Mouse (Mus musculus): ENCODE measurements around the gene Rsph14. TPM values are rescaled to one million over a fixed set of nuclear protein-coding genes. Genes with fewer than 3 reads are reported as not detected.
A peak's percentile ranks its signal among the peaks of the same experiment; 100 is the strongest.

Gene Rsph14
- polyA plus RNA-seq, 1 experiment from 2014 or later, result 1.0 TPM

DNA sequence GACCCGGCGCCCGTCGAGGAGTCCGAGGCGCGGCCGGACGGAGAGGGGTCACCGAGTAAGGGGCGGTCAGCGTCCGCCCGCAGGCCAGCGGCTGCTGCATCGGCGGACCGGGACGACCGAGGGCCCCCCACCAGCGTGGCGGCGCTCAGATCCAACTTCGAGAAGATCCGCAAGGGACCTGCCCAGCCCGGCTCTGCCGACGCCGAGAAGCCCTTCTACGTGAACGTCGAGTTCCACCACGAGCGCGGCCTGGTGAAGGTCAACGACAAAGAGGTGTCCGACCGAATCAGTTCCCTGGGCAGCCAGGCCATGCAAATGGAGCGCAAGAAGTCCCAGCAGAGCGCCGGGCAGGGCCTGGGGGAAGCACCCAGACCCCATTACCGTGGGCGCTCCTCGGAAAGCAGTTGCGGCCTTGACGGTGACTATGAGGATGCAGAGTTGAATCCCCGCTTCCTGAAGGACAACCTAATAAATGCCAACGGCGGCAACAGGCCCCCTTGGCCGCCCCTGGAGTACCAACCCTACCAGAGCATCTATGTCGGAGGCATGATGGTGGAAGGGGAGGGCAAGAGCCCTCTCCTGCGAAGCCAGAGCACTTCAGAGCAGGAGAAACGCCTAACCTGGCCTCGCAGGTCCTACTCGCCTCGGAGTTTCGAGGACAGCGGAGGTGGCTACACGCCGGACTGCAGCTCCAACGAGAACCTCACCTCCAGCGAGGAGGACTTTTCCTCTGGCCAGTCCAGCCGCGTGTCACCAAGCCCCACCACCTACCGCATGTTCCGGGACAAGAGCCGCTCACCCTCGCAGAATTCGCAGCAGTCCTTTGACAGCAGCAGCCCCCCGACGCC lies 29.2 kb upstream of the Rsph14 start:
- Histone ChIP-seq H3K9ac (peak overlapping the region; percentile 93), H3K4me2 (peak overlapping the region; percentile 98), H3K27me3 (0 out of 2 replicates have a peak, but pooled peaks cover 3% of the 10 kb centered on the region), H3K9me3 (no peaks in the 10 kb centered on the region), H3K27ac (peak overlapping the region; percentile 93), H3K36me3 (peaks cover 4% of the 10 kb centered on the region; the same call in 1 of the 2 replicates), H3K4me1 (replicated peaks) (peaks cover 78% of the 10 kb centered on the region), H3K4me3 (peak overlapping the region; percentile 88)
- 1% methylated on average over 68 of the region's 71 CpGs for WGBS
- no peak for ATAC-seq (ENCODE audit: low FRiP score)

DNA sequence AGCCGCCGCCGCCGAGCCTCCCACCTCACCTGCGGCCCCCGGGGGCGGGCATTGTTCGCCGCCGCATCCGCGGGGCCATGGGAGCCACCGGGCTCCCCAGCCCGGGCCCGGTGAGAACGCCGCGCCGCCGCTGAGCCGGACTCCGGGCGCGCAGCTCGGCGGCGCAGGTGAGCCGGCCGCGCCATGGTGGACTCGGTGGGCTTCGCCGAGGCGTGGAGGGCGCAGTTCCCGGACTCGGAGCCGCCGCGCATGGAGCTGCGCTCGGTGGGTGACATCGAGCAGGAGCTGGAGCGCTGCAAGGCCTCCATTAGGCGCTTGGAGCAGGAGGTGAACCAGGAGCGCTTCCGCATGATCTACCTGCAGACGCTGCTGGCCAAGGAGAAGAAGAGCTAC lies 28.5 kb upstream of the Rsph14 start:
- Histone ChIP-seq H3K27ac (peak overlapping the region; percentile 93), H3K36me3 (peaks cover 4% of the 10 kb centered on the region; the same call in 1 of the 2 replicates), H3K4me3 (peak overlapping the region; percentile 88), H3K27me3 (0 out of 2 replicates have a peak, but pooled peaks cover 3% of the 10 kb centered on the region), H3K4me1 (replicated peaks) (peaks cover 79% of the 10 kb centered on the region), H3K4me2 (peak overlapping the region; percentile 98), H3K9ac (peak overlapping the region; percentile 93), H3K9me3 (no peaks in the 10 kb centered on the region)
- 0% methylated on average over 24 of the region's 48 CpGs for WGBS
- ATAC-seq (ENCODE audit: low FRiP score), result peak; percentile 28; the same call in 1 of the 2 replicates

GRCm38 (mm10) chr10:75060217-75060842 lies 27.9 kb upstream of the Rsph14 start, which contains the start of gene Bcr:
Gene Bcr, plus strand, starts transcription at chr10:75060592.
- peak within 1 kb of the TSS; percentile 88 for H3K4me3 ChIP-seq
- ATAC-seq (ENCODE audit: low FRiP score), result peak; percentile 88
- H3K36me3 ChIP-seq, result peaks cover 4% of the 10 kb centered on the region; the same call in 1 of the 2 replicates
- no peaks in the 10 kb centered on the region for H3K9me3 ChIP-seq
- under 1% methylated on average over 58 of the region's 73 CpGs for WGBS
- 0 out of 2 replicates have a peak, but pooled peaks cover 3% of the 10 kb centered on the region for H3K27me3 ChIP-seq
- H3K27ac ChIP-seq, result peak within 1 kb of the TSS; percentile 93
- peak within 1 kb of the TSS; percentile 98 for H3K4me2 ChIP-seq
- peak within 1 kb of the TSS; percentile 93 for H3K9ac ChIP-seq
- peaks cover 79% of the 10 kb centered on the region for H3K4me1 ChIP-seq (replicated peaks)

DNA sequence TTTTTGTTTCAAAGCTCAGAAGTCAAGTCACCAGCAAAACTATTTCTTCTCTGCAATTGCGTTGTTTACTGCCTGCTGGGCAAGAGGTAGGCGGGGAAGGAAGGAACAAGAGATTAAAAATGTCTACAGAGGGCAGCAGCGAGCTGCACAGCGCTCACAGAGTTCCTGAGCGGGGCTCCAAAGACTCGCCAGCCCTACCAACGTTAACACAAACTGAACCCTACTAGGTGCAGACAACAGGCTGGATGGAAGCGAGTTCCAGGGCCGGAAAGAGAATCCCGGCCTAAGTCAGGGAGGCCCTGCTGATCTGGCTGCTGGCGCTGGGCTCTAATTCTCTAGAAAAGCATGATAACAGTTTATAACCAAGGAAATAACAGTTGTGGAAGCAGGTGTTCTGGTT lies 27.0 kb upstream of the Rsph14 start:
- H3K36me3 ChIP-seq, result no peaks in the 10 kb centered on the region; the same call in 1 of the 2 replicates
- peak overlapping the region; percentile 88 for H3K4me3 ChIP-seq
- H3K4me1 ChIP-seq (replicated peaks), result peaks cover 69% of the 10 kb centered on the region
- H3K4me2 ChIP-seq, result peak overlapping the region; percentile 98
- no peak for ATAC-seq (ENCODE audit: low FRiP score)
- H3K9me3 ChIP-seq, result no peaks in the 10 kb centered on the region
- H3K27me3 ChIP-seq, result 0 out of 2 replicates have a peak, but pooled peaks cover 3% of the 10 kb centered on the region
- no peak overlapping the region for H3K9ac ChIP-seq
- peak overlapping the region; percentile 36; the same call in 1 of the 2 replicates for H3K27ac ChIP-seq
- WGBS, result 1% methylated on average over 11 of the region's 11 CpGs

GRCm38 (mm10) chr10:75058761-75059395 lies 26.5 kb upstream of the Rsph14 start:
- Histone ChIP-seq H3K27ac (no peak overlapping the region), H3K4me3 (no peak overlapping the region), H3K9me3 (no peaks in the 10 kb centered on the region), H3K27me3 (0 out of 2 replicates have a peak, but pooled peaks cover 3% of the 10 kb centered on the region), H3K36me3 (no peaks in the 10 kb centered on the region), H3K4me2 (no peak overlapping the region), H3K4me1 (replicated peaks) (peaks cover 67% of the 10 kb centered on the region), H3K9ac (no peak overlapping the region; the same call in 1 of the 2 replicates)
- WGBS, result 18% methylated on average over 9 of the region's 9 CpGs
- no peak for ATAC-seq (ENCODE audit: low FRiP score)

- 0 out of 2 replicates have a peak, but pooled peaks cover 3% of the 10 kb centered on the region for H3K27me3 ChIP-seq
- H3K9me3 ChIP-seq, result no peaks in the 10 kb centered on the region
- no peaks in the 10 kb centered on the region for H3K36me3 ChIP-seq
- H3K4me3 ChIP-seq, result no peak overlapping the region
- no peak overlapping the region for H3K4me2 ChIP-seq
- H3K9ac ChIP-seq, result no peak overlapping the region
- H3K27ac ChIP-seq, result no peak overlapping the region
- peaks cover 62% of the 10 kb centered on the region for H3K4me1 ChIP-seq (replicated peaks)
- ATAC-seq (ENCODE audit: low FRiP score), result no peak
- WGBS, result 82% methylated on average over 8 of the region's 8 CpGs
Measured at GRCm38 (mm10) chr10:75058336-75058735, 25.9 kb upstream of the Rsph14 start.

- 0 out of 2 replicates have a peak overlapping the region, but pooled peaks have one; percentile 10 for H3K9ac ChIP-seq
- no peaks in the 10 kb centered on the region for H3K9me3 ChIP-seq
- 6% methylated on average over 4 of the region's 4 CpGs for WGBS
- H3K36me3 ChIP-seq, result no peaks in the 10 kb centered on the region
- peaks cover 42% of the 10 kb centered on the region for H3K4me1 ChIP-seq (replicated peaks)
- ATAC-seq (ENCODE audit: low FRiP score), result peak; percentile 9
- H3K4me3 ChIP-seq, result no peak overlapping the region
- H3K27me3 ChIP-seq, result peaks cover 3% of the 10 kb centered on the region; the same call in 1 of the 2 replicates
- no peak overlapping the region for H3K4me2 ChIP-seq
- peak overlapping the region; percentile 36 for H3K27ac ChIP-seq
Measured at GRCm38 (mm10) chr10:75056255-75056654, 23.9 kb upstream of the Rsph14 start.

GRCm38 (mm10) chr10:75055672-75056071 lies 23.3 kb upstream of the Rsph14 start:
- ATAC-seq (ENCODE audit: low FRiP score), result no peak
- H3K9me3 ChIP-seq, result no peaks in the 10 kb centered on the region
- H3K27ac ChIP-seq, result peak overlapping the region; percentile 36
- H3K4me1 ChIP-seq (replicated peaks), result peaks cover 38% of the 10 kb centered on the region
- H3K4me2 ChIP-seq, result no peak overlapping the region
- no peaks in the 10 kb centered on the region for H3K36me3 ChIP-seq
- H3K4me3 ChIP-seq, result no peak overlapping the region
- peaks cover 3% of the 10 kb centered on the region; the same call in 1 of the 2 replicates for H3K27me3 ChIP-seq
- H3K9ac ChIP-seq, result 0 out of 2 replicates have a peak overlapping the region, but pooled peaks have one; percentile 10
- 43% methylated on average over 5 of the region's 5 CpGs for WGBS

DNA sequence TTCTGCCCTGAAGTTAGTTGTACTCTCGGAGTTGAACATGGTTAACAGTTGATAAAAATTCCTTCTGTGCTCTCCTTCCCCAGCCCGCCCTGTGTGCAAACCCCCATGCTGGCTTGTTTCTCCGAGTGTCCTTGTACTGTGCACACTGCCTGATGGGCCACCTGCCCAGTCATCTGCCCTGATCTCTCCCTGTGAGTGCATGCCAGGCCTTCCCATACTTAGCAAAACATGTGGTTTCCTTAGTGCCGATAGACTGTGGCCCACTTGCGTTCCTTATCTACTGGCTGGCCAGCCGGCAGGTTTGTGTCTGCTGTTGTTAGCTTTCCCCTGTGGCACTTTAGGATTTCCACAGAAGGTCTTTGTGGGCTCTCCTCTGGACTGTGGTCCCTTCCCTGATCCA lies 21.7 kb upstream of the Rsph14 start:
- no peaks in the 10 kb centered on the region for H3K9me3 ChIP-seq
- peaks cover 30% of the 10 kb centered on the region for H3K4me1 ChIP-seq (replicated peaks)
- H3K4me3 ChIP-seq, result no peak overlapping the region
- H3K36me3 ChIP-seq, result no peaks in the 10 kb centered on the region
- H3K27ac ChIP-seq, result no peak overlapping the region
- peaks cover 6% of the 10 kb centered on the region; the same call in 1 of the 2 replicates for H3K27me3 ChIP-seq
- WGBS, result 79% methylated on average over 6 of the region's 6 CpGs
- H3K4me2 ChIP-seq, result no peak overlapping the region
- ATAC-seq (ENCODE audit: low FRiP score), result no peak
- no peak overlapping the region for H3K9ac ChIP-seq

GRCm38 (mm10) chr10:75053655-75054054 lies 21.3 kb upstream of the Rsph14 start:
- ATAC-seq (ENCODE audit: low FRiP score), result no peak
- Histone ChIP-seq H3K4me3 (no peak overlapping the region), H3K36me3 (no peaks in the 10 kb centered on the region), H3K9ac (no peak overlapping the region), H3K27ac (no peak overlapping the region), H3K27me3 (peaks cover 6% of the 10 kb centered on the region; the same call in 1 of the 2 replicates), H3K4me2 (no peak overlapping the region), H3K4me1 (replicated peaks) (peaks cover 25% of the 10 kb centered on the region), H3K9me3 (no peaks in the 10 kb centered on the region)
- WGBS, result 92% methylated on average over 4 of the region's 4 CpGs

- peaks cover 21% of the 10 kb centered on the region for H3K4me1 ChIP-seq (replicated peaks)
- 80% methylated on average over 8 of the region's 8 CpGs for WGBS
- no peaks in the 10 kb centered on the region; the same call in 1 of the 2 replicates for H3K36me3 ChIP-seq
- H3K27me3 ChIP-seq, result peaks cover 6% of the 10 kb centered on the region; the same call in 1 of the 2 replicates
- no peak overlapping the region for H3K4me3 ChIP-seq
- H3K4me2 ChIP-seq, result no peak overlapping the region
- no peak for ATAC-seq (ENCODE audit: low FRiP score)
- no peak overlapping the region for H3K9ac ChIP-seq
- no peak overlapping the region for H3K27ac ChIP-seq
- no peaks in the 10 kb centered on the region for H3K9me3 ChIP-seq
Measured at GRCm38 (mm10) chr10:75052902-75053301, 20.5 kb upstream of the Rsph14 start.
